Mouse (Mus musculus) limb, embryonic 11.5 days (tissue): Measurements from ENCODE around the gene Foxk1. TPM values are rescaled to one million over a fixed set of nuclear protein-coding genes. Genes with fewer than 3 reads are reported as not detected.

Source experiments
- ATAC-seq: fragments of 200-750 bp; cut with Nextera tagmentation; 2 replicates; pipeline ENCODE4 v1.8.0; 2017; ENCODE audit warnings: low read depth; ENCODE audit not compliant: insufficient number of reproducible peaks, low FRiP score, low TSS enrichment
- DNase-seq: peaks from one replicate; pipeline ENCODE4 v3.0.0-alpha.2; 2015; ENCODE audit warnings: low spot score
- H3K27ac ChIP-seq: fragments of 300-500 bp; sonication (generic); replicated peaks from 2 replicates; pipeline ENCODE4 v1.5.1; 2014; ENCODE audit warnings: low read depth, mild to moderate bottlenecking, low read length
- H3K27me3 ChIP-seq: fragments of 300-500 bp; sonication (generic); 2 replicates; pipeline ENCODE4 v1.6.1; 2014; ENCODE audit warnings: mild to moderate bottlenecking, low read length, mixed read lengths; ENCODE audit not compliant: control insufficient read depth, insufficient read depth
- H3K36me3 ChIP-seq: fragments of 300-500 bp; sonication (generic); 2 replicates; pipeline ENCODE4 v1.6.1; 2014; ENCODE audit warnings: mild to moderate bottlenecking, low read length, moderate library complexity, mixed read lengths; ENCODE audit not compliant: control insufficient read depth, insufficient read depth
- H3K4me1 ChIP-seq: fragments of 300-500 bp; sonication (generic); 2 replicates; pipeline ENCODE4 v1.6.1; 2014; ENCODE audit warnings: low read length, mixed read lengths; ENCODE audit not compliant: control insufficient read depth, insufficient read depth
- H3K4me2 ChIP-seq: fragments of 300-500 bp; sonication (generic); 2 replicates; pipeline ENCODE4 v1.6.1; 2014; ENCODE audit warnings: low read depth, mild to moderate bottlenecking, moderate library complexity; ENCODE audit not compliant: severe bottlenecking
- H3K4me3 ChIP-seq: fragments of 300-500 bp; sonication (generic); 2 replicates; pipeline ENCODE4 v1.5.1; 2014; ENCODE audit warnings: low read depth, low read length
- H3K9ac ChIP-seq: fragments of 300-500 bp; sonication (generic); 2 replicates; pipeline ENCODE4 v1.6.1; 2014; ENCODE audit warnings: mild to moderate bottlenecking, low read length
- H3K9me3 ChIP-seq: fragments of 300-500 bp; sonication (generic); 2 replicates; pipeline ENCODE4 v1.6.1; 2016; ENCODE audit warnings: low read length; ENCODE audit not compliant: control insufficient read depth
- WGBS: fragments of 180-500 bp; shearing (Covaris S2); extraction: QIAGEN DNeasy Blood & Tissue Kit; methylation state at CpG from one replicate; pipeline ENCODE4 v1.1.7; 2014; 5-methylcytosine and 5-hydroxymethylcytosine counted together
- polyA plus RNA-seq: library from polyadenylated mRNA; unstranded; fragments of >200 nt; fragmentation: Nextera tagmentation; extraction: Ambion mirVana; gene quantifications from 2 replicates; pipeline ENCODE4 v1.2.1, GENCODE M21; 2014

Foxk1 gene
- polyA plus RNA-seq, 1 experiment from 2014 or later, result 3.3 TPM

DNA sequence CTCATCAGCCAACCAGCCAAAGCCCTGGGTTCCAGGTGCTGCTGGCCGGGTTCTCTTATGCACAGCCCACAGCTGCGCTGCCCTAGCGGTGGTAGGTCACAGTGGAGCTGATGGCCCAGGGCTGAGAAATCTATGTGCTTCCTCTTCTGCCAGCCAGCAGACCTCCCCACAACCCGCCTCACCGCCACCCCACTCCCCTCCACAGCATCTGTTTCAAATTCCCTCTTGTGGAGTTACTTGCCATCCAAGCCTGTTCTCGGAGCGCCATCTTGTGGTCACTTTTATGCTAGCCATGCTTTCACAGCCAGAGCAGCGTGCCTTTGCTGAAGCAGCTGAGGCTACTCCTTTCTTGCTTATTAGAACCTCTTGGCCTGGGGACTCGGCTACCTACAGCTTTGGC lies 46.8 kb downstream of the Foxk1 start:
- WGBS, result 2% methylated on average over 9 of the region's 9 CpGs
- no peaks in the 10 kb centered on the region for H3K27me3 ChIP-seq
- 0 out of 2 replicates have a peak overlapping the region, but pooled peaks have one; percentile 4 for H3K27ac ChIP-seq
- peaks cover 14% of the 10 kb centered on the region for H3K4me1 ChIP-seq
- ATAC-seq (peak; percentile 81), DNase-seq (peak; percentile 99)
- H3K4me2 ChIP-seq, result no peak overlapping the region
- no peaks in the 10 kb centered on the region for H3K9me3 ChIP-seq
- H3K36me3 ChIP-seq, result peaks cover 8% of the 10 kb centered on the region; the same call in 1 of the 2 replicates
- H3K4me3 ChIP-seq, result no peak overlapping the region
- no peak overlapping the region for H3K9ac ChIP-seq

DNA sequence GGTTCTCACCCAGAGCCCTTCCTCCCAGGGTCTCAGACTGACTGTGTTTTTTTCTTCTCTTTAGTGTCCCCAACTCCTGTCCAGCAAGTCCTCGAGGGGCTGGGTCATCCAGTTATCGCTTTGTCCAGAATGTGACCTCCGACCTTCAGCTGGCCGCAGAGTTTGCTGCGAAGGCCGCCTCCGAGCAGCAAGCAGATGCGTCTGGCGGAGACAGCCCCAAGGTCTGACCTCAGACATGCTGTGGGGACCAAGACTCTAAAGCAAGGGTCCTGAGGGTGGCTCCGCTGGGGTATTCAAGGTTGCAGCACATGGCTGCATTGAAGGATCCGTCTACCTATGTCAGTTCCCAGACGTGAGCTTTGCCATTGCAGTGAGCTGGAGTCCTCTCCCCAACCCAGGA lies 47.3 kb downstream of the Foxk1 start:
- DNase-seq (no peak), ATAC-seq (no peak)
- no peaks in the 10 kb centered on the region for H3K9me3 ChIP-seq
- no peak overlapping the region for H3K9ac ChIP-seq
- peaks cover 10% of the 10 kb centered on the region for H3K36me3 ChIP-seq
- H3K4me3 ChIP-seq, result no peak overlapping the region
- WGBS, result 59% methylated on average over 12 of the region's 12 CpGs
- H3K27ac ChIP-seq, result no peak overlapping the region
- no peaks in the 10 kb centered on the region for H3K27me3 ChIP-seq
- H3K4me1 ChIP-seq, result peaks cover 14% of the 10 kb centered on the region
- H3K4me2 ChIP-seq, result no peak overlapping the region

DNA sequence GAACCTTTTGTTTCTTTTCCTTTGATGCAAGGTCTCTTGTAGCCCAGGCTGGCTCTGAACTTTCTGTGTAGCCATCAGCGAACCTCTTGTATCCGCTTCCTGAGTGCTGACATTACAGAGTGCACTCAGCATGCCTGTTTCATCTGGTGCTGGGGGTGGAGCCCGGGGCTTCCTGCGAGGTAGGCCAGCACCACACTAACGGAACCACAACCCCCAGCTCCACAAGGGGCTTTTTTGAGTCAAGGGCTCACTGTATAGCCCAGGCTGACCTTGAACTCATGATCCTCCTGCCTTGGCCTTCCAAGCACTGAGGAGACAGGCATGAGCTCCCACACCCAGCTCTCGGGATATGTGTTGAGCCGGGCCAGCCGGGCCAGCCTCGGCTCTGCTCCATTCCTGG lies 49.5 kb downstream of the Foxk1 start:
- ATAC-seq (no peak), DNase-seq (no peak)
- WGBS, result 91% methylated on average over 9 of the region's 9 CpGs
- Histone ChIP-seq H3K4me3 (no peak overlapping the region), H3K9ac (no peak overlapping the region), H3K27me3 (no peaks in the 10 kb centered on the region), H3K4me2 (no peak overlapping the region), H3K27ac (no peak overlapping the region), H3K9me3 (no peaks in the 10 kb centered on the region), H3K36me3 (peaks cover 12% of the 10 kb centered on the region), H3K4me1 (peaks cover 5% of the 10 kb centered on the region)

DNA sequence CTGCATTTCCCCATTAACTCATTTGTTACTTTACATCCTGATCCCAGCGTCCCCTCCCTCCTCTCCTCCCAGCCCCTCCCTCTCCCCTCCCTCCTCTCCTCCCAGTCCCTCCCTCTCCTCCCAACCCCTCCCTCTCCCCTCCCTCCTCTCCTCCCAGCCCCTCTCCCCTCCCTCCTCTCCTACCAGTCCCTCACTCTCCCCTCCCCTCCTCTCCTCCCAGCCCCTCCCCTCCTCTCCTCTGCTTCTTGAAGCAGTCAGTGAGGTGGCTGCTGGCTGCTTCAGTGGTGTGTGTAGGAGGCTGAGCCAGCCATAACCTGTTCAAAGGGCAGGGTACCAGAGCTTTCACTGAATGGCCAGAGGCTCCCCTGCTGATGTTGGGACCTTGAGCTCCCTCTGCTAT lies 50.5 kb downstream of the Foxk1 start:
- H3K27ac ChIP-seq, result no peak overlapping the region
- H3K4me2 ChIP-seq, result no peak overlapping the region
- peaks cover 4% of the 10 kb centered on the region for H3K4me1 ChIP-seq
- ATAC-seq (no peak), DNase-seq (no peak)
- no peak overlapping the region for H3K4me3 ChIP-seq
- H3K36me3 ChIP-seq, result peaks cover 12% of the 10 kb centered on the region
- WGBS, result 8% methylated on average over 1 of the region's 1 CpGs
- no peak overlapping the region for H3K9ac ChIP-seq
- H3K27me3 ChIP-seq, result no peaks in the 10 kb centered on the region
- no peaks in the 10 kb centered on the region for H3K9me3 ChIP-seq

DNA sequence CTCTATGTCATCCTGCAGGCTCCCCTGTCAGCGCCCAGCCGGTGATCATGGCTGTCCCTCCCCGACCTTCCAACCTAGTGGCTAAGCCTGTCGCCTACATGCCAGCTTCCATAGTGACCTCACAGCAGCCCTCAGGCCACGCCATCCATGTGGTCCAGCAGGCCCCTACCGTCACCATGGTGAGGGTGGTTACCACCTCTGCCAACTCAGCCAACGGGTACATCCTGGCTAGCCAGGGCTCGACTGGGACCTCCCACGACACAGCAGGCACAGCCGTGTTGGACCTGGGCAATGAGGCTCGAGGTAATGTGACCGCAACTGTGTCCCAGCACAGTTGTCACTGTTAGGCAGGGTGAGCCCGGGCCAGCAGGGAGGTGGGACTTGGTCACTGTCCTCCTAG lies 52.4 kb downstream of the Foxk1 start:
- H3K9me3 ChIP-seq, result no peaks in the 10 kb centered on the region
- DNase-seq (no peak), ATAC-seq (no peak)
- H3K4me2 ChIP-seq, result no peak overlapping the region
- no peaks in the 10 kb centered on the region for H3K4me1 ChIP-seq
- H3K27me3 ChIP-seq, result no peaks in the 10 kb centered on the region
- no peak overlapping the region for H3K27ac ChIP-seq
- peaks cover 17% of the 10 kb centered on the region for H3K36me3 ChIP-seq
- no peak overlapping the region for H3K4me3 ChIP-seq
- no peak overlapping the region for H3K9ac ChIP-seq
- 95% methylated on average over 13 of the region's 13 CpGs for WGBS

DNA sequence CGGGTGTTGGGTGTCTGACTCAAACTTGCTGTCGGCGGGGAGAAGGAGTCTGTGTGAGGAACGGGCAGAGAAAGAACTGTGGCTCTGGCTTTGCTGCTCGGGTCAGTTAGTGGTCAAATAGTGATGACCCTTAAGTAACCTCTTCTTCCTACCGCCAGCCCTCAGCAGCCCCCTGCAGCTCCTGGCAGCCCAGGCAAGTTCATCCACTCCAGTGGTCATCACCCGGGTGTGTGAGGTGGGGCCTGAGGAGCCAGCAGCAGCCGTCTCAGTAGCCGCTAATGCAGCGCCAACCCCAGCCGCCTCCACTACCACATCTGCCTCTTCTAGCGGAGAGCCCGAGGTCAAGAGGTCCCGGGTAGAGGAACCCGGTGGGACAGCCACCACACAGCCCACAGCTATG lies 55.0 kb downstream of the Foxk1 start:
- Histone ChIP-seq H3K36me3 (peaks cover 11% of the 10 kb centered on the region), H3K9me3 (no peaks in the 10 kb centered on the region), H3K27me3 (no peaks in the 10 kb centered on the region), H3K4me2 (no peak overlapping the region), H3K27ac (no peak overlapping the region), H3K4me1 (no peaks in the 10 kb centered on the region), H3K9ac (no peak overlapping the region), H3K4me3 (no peak overlapping the region)
- DNase-seq (no peak), ATAC-seq (no peak)
- WGBS, result 62% methylated on average over 15 of the region's 15 CpGs

DNA sequence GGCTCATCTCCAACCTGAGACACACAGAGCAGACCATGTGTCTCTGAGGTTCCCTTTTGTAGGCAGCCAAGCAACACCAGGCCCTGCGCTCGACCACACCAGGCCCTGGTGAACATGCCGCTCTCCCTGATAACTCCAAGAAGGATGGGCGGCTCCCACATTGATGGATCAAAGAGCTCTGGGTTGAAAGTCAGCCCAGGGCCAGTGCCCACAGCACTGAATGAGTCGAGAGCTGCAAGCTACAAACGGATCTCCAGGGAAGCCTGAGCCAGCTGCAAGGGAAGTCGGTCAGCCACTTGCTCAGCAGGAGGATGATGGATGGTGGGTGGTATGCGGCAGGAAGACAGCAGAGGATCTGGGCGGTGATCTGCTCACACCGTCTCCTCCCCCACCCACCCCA lies 56.0 kb downstream of the Foxk1 start:
- no peak for DNase-seq
- Histone ChIP-seq H3K27ac (no peak overlapping the region), H3K9ac (no peak overlapping the region), H3K4me2 (no peak overlapping the region), H3K4me3 (no peak overlapping the region), H3K27me3 (no peaks in the 10 kb centered on the region), H3K4me1 (no peaks in the 10 kb centered on the region), H3K36me3 (peaks cover 11% of the 10 kb centered on the region), H3K9me3 (no peaks in the 10 kb centered on the region)
- no peak for ATAC-seq
- 50% methylated on average over 10 of the region's 10 CpGs for whole genome bisulfite sequencing

DNA sequence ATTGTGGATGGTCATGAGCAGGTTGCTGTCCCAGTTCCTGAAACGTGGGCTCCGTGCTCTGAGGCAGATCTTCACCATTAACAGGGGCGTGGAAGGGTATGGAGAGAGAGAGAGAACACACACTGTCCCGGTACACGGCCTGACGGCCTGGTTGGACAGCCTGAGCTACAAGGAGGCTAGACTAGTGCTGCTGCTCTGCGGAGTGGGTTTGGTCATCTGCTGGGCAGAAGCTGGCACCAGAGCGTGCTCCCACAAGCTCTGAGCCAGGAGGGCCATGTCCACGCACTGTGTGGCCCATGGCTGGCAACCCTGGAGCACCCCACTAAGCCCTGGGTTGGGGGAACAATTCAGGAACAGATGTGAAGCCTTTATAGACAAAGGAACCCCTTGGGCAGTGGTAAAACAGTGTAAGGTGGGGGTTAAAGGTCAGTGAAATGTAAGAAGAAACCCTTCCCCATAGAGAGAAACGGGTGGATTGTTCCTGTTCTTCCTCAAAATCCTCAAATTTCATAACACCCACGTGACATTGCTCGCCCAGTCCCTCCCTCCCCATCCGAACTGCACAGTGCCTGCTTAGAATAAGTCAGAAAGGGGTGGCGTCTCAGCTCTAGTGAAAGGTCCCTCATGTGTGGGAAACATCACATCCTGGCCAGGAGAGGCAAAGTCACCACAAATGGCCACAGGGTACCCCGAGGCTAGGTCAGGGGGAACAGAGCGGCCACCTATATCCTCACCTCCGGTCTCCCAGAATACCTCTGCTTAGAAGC lies 57.7 kb downstream of the Foxk1 start:
- 91% methylated on average over 17 of the region's 17 CpGs for WGBS
- DNase-seq (no peak), ATAC-seq (no peak)
- Histone ChIP-seq H3K27me3 (no peaks in the 10 kb centered on the region), H3K4me2 (no peak overlapping the region), H3K9me3 (no peaks in the 10 kb centered on the region), H3K4me1 (no peaks in the 10 kb centered on the region), H3K4me3 (no peak overlapping the region), H3K36me3 (peaks cover 5% of the 10 kb centered on the region; the same call in 1 of the 2 replicates), H3K27ac (no peak overlapping the region), H3K9ac (no peak overlapping the region)

DNA sequence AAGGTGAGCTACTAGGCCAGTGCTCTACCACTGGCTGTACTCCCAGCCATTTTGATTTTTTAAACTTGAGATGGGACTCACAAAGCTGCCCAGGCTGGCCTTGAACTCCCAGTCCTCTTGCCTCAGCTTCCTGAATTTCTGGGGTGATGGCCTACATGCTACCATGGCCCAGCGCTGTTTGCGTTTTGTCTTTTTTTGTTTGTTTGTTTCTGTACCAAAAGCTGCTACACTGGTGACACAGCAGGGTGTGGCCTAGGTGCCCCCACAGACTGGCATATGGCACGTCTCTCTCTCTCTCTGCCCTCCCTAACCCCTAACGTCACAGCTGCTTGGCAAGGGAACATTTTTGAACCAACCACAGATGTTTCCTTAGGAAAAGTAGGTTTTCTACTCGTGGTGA lies 58.5 kb downstream of the Foxk1 start:
- WGBS, result 89% methylated on average over 5 of the region's 5 CpGs

More for the DNA sequence above, 58.5 kb downstream of the Foxk1 start:
- H3K4me2 ChIP-seq, result no peak overlapping the region
- H3K4me3 ChIP-seq, result no peak overlapping the region
- H3K9me3 ChIP-seq, result no peaks in the 10 kb centered on the region
- peaks cover 5% of the 10 kb centered on the region; the same call in 1 of the 2 replicates for H3K36me3 ChIP-seq
- no peak overlapping the region for H3K9ac ChIP-seq
- DNase-seq, result no peak
- peaks cover 4% of the 10 kb centered on the region; the same call in 1 of the 2 replicates for H3K4me1 ChIP-seq
- no peak overlapping the region for H3K27ac ChIP-seq
- ATAC-seq, result no peak
- H3K27me3 ChIP-seq, result no peaks in the 10 kb centered on the region
